Comparison of ENCODE assay signal across 16 mouse cellular contexts in genomic region chr15:23453331-23453730, GRCm38 (mm10).
"Had no signal": no experiment of that assay in that cellular context is flagged by ENCODE, and none has a peak within 500 bp of the region (broad histone marks: within the 10 kb centered on the region; RNA-seq: fewer than 3 reads in every experiment).

No protein-coding gene starts in this region.

- H3K36me3 ChIP-seq: liver, embryonic 13.5 days; liver, embryonic 15.5 days; midbrain, embryonic 12.5 days; neural tube, embryonic 12.5 days; stomach, embryonic 15.5 days had no signal

- H3K9me3 ChIP-seq: liver, embryonic 13.5 days; liver, embryonic 15.5 days; megakaryocyte, embryonic 14.5 days; midbrain, embryonic 12.5 days; neural tube, embryonic 12.5 days; stomach, embryonic 15.5 days had no signal

- H3K9ac ChIP-seq: liver, embryonic 13.5 days; liver, embryonic 15.5 days; liver, postnatal 0 days; midbrain, embryonic 12.5 days; neural tube, embryonic 12.5 days; stomach, embryonic 15.5 days had no signal

- H3K4me2 ChIP-seq: liver, embryonic 13.5 days; liver, embryonic 15.5 days; midbrain, embryonic 12.5 days; neural tube, embryonic 12.5 days; stomach, embryonic 15.5 days had no signal

- H3K4me1 ChIP-seq: liver, embryonic 13.5 days; liver, embryonic 15.5 days; megakaryocyte, embryonic 14.5 days; neural tube, embryonic 12.5 days; stomach, embryonic 15.5 days had no signal

- H3K4me3 ChIP-seq: liver, embryonic 13.5 days; liver, embryonic 15.5 days; megakaryocyte, embryonic 14.5 days; midbrain, embryonic 12.5 days; neural tube, embryonic 12.5 days; stomach, embryonic 15.5 days had no signal

- DNase-seq: liver, embryonic 13.5 days; liver, postnatal 0 days; lung, adult 2 months; lung, postnatal 14 days; lung, postnatal 36 days; right cerebral cortex, postnatal 14 days; thymus, adult 2 months; thymus, postnatal 25 days; thymus, postnatal 4 days had no signal

- ATAC-seq: liver, postnatal 0 days had no signal

- H3K27me3 ChIP-seq: liver, embryonic 13.5 days; liver, embryonic 15.5 days; megakaryocyte, embryonic 14.5 days; midbrain, embryonic 12.5 days; neural tube, embryonic 12.5 days; stomach, embryonic 15.5 days had no signal

- H3K27ac ChIP-seq: liver, embryonic 13.5 days; liver, embryonic 15.5 days; macrophage; midbrain, embryonic 12.5 days; neural tube, embryonic 12.5 days; stomach, embryonic 15.5 days; stomach, postnatal 0 days had no signal
